Mouse (Mus musculus): Measurements from ENCODE around the gene Rnf166. TPM values are rescaled to one million over a fixed set of nuclear protein-coding genes. Genes with fewer than 3 reads are reported as not detected.

Rnf166 gene
- polyA plus RNA-seq, 1 experiment from 2014 or later = 37.9 TPM

DNA sequence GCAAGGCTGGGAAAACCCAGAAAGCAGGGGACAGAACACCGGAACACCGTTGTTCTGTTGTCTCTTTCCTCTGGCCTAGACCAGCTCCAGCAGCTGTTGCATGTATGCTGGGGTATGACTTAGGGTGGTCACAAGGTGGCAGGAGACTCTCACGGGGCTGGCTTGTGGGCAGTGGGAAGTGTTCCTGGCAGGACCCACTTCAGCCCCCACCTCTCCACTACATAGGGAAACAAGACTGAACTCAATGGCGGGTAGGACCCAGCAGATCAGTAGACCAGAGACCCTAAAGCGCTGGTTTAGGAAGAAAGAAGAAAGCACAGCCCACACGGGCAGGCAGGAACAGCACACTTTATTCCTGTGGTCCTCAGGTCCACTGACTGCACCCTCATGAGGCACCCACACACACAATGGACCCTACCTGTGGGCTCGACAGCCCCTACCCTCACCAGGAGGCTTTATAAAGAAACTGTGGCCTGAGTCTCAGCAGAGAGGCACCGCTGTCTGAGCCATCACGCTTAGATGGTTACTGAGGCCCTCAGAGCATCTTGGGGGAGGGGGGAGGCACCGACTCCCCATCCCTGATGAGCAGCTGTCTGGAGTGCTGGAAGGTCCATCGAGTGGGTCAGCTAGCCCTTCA is 42.5 kb downstream of the Rnf166 start:
- WGBS = 71% methylated on average over 10 of the region's 11 CpGs
- H3K27ac ChIP-seq (replicated peaks) = no peak overlapping the region
- H3K36me3 ChIP-seq = peaks cover 46% of the 10 kb centered on the region
- 0 out of 2 replicates have a peak, but pooled peaks have one; percentile 16 for ATAC-seq (ENCODE audit: low FRiP score, low read depth)
- 0 out of 2 replicates have a peak, but pooled peaks cover 2% of the 10 kb centered on the region for H3K27me3 ChIP-seq
- H3K4me3 ChIP-seq = no peak overlapping the region
- H3K9ac ChIP-seq = no peak overlapping the region
- H3K4me2 ChIP-seq = no peak overlapping the region
- H3K4me1 ChIP-seq (replicated peaks) = peaks cover 13% of the 10 kb centered on the region
- no peaks in the 10 kb centered on the region for H3K9me3 ChIP-seq

DNA sequence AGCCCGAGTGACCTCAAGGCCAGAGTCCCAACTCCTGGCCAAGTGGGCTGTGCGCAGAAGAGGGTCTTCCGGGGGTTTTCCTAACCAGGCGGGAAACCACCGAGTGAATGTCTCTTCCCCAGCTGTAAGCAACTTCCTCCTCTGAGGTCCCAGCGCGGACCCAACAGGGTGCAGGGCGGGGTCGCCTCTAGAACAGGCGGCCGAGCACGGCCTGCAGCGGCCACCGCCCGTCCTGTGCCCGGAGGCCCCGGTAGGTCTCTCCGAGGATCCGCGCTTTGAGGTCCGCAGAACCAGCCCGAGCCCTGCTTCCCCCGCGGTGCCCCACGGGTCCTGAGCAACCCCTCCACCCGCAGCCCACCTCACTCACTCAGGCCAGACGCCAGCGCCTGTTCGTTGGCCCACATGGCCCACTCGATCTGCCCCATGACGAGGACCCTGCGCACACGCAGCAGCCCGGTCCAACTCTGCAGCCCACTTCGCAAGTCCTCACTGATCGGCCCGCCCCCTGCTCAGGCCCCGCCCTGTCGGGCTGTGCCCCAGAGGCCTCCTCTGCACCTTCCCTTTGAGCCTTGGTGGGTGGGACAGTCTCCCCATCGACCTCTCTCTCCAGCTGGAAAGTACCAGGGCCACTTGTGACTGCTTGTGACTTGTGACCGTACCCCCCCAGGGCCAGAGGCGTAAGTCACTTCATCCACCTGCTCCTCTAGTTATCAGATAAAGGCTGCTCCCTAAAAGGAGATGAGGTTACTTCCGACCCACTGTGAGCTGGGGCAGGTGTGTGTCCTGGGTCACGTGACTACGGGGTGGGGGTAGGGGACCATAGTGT is 43.2 kb downstream of the Rnf166 start, which contains the start of gene Cyba:
Cyba (minus strand) TSS at position 488 of the 826 bp plus-strand sequence.
- 6% methylated on average over 45 of the region's 45 CpGs for WGBS
- Histone ChIP-seq H3K27me3 (0 out of 2 replicates have a peak, but pooled peaks cover 2% of the 10 kb centered on the region), H3K4me2 (peak within 1 kb of the TSS; percentile 58), H3K9ac (peak within 1 kb of the TSS; percentile 32; the same call in 1 of the 2 replicates), H3K36me3 (peaks cover 40% of the 10 kb centered on the region), H3K9me3 (no peaks in the 10 kb centered on the region), H3K27ac (replicated peaks) (0 out of 2 replicates have a peak within 1 kb of the TSS, but pooled peaks have one; percentile 36), H3K4me1 (replicated peaks) (peaks cover 13% of the 10 kb centered on the region), H3K4me3 (peak within 1 kb of the TSS; percentile 29)
- ATAC-seq (ENCODE audit: low FRiP score, low read depth) = peak; percentile 76; the same call in 1 of the 2 replicates

GRCm38 (mm10) chr8:122431694-122432442 is 44.0 kb downstream of the Rnf166 start:
- ATAC-seq (ENCODE audit: low FRiP score, low read depth) = no peak
- peak overlapping the region; percentile 58 for H3K4me2 ChIP-seq
- peak overlapping the region; percentile 32; the same call in 1 of the 2 replicates for H3K9ac ChIP-seq
- H3K9me3 ChIP-seq = no peaks in the 10 kb centered on the region
- peak overlapping the region; percentile 29 for H3K4me3 ChIP-seq
- H3K27me3 ChIP-seq = 0 out of 2 replicates have a peak, but pooled peaks cover 2% of the 10 kb centered on the region
- peaks cover 13% of the 10 kb centered on the region for H3K4me1 ChIP-seq (replicated peaks)
- WGBS = 39% methylated on average over 18 of the region's 18 CpGs
- no peak overlapping the region for H3K27ac ChIP-seq (replicated peaks)
- H3K36me3 ChIP-seq = peaks cover 32% of the 10 kb centered on the region

GRCm38 (mm10) chr8:122430646-122431045 is 45.2 kb downstream of the Rnf166 start:
- no peak for ATAC-seq (ENCODE audit: low FRiP score, low read depth)
- no peak overlapping the region for H3K4me2 ChIP-seq
- WGBS = 66% methylated on average over 3 of the region's 3 CpGs
- H3K36me3 ChIP-seq = peaks cover 21% of the 10 kb centered on the region
- H3K4me1 ChIP-seq (replicated peaks) = peaks cover 13% of the 10 kb centered on the region
- 0 out of 2 replicates have a peak, but pooled peaks cover 2% of the 10 kb centered on the region for H3K27me3 ChIP-seq
- no peak overlapping the region for H3K4me3 ChIP-seq
- H3K9me3 ChIP-seq = no peaks in the 10 kb centered on the region
- H3K9ac ChIP-seq = no peak overlapping the region
- no peak overlapping the region for H3K27ac ChIP-seq (replicated peaks)

GRCm38 (mm10) chr8:122430058-122430636 is 45.7 kb downstream of the Rnf166 start:
- ATAC-seq (ENCODE audit: low FRiP score, low read depth) = no peak
- Histone ChIP-seq H3K27ac (replicated peaks) (no peak overlapping the region), H3K9ac (no peak overlapping the region), H3K36me3 (peaks cover 16% of the 10 kb centered on the region), H3K4me3 (no peak overlapping the region), H3K27me3 (0 out of 2 replicates have a peak, but pooled peaks cover 2% of the 10 kb centered on the region), H3K4me1 (replicated peaks) (peaks cover 13% of the 10 kb centered on the region), H3K9me3 (no peaks in the 10 kb centered on the region), H3K4me2 (no peak overlapping the region)
- WGBS = 83% methylated on average over 10 of the region's 10 CpGs

DNA sequence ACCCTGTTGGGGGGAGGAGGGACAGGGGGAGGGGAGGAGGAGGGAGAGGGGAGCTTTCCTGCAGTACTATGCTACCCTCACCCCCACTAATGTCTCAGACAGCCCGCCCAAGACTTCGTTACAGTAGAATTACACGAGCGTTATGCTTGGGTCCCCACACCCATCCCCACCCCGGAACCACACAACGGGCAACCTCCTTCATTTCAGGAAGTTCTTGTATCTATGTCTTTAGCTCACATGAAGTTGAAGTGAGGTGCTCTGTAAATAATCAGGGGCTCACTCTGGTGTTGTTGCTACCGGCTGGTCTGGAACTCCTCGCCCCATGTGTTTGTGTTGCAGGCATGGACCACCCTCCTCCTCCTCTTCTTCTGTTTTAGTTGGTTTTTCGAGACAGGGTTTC is 47.7 kb downstream of the Rnf166 start:
- Histone ChIP-seq H3K4me1 (replicated peaks) (peaks cover 13% of the 10 kb centered on the region), H3K27ac (replicated peaks) (no peak overlapping the region), H3K27me3 (0 out of 2 replicates have a peak, but pooled peaks cover 2% of the 10 kb centered on the region), H3K36me3 (0 out of 2 replicates have a peak, but pooled peaks cover under 1% of the 10 kb centered on the region), H3K4me3 (no peak overlapping the region), H3K4me2 (no peak overlapping the region), H3K9me3 (no peaks in the 10 kb centered on the region), H3K9ac (no peak overlapping the region)
- WGBS = 92% methylated on average over 9 of the region's 9 CpGs
- no peak for ATAC-seq (ENCODE audit: low FRiP score, low read depth)

DNA sequence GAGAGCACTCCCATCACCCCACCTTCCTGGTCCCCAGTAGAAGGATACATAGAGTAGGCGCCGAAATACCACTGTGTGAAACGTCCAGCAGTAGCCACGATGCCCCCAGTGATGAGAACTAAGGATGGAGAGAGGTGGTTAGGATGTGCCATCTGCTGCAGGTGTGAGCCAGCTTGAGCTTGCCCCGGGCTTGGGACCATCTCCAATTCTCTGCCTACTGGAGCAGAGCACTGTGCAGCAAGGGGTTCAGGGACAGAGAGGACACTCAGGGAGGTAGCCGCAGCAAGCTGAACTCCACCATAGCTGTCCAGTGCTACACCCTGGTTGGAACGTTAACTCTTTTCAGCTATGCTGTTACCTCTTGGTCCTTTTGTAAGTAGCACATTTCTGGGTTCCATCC is 48.3 kb downstream of the Rnf166 start:
- H3K9ac ChIP-seq = no peak overlapping the region

GRCm38 (mm10) chr8:122426145-122426544 is 49.7 kb downstream of the Rnf166 start:
- no peak overlapping the region for H3K4me2 ChIP-seq
- 85% methylated on average over 9 of the region's 9 CpGs for WGBS
- no peak overlapping the region for H3K27ac ChIP-seq (replicated peaks)
- no peak for ATAC-seq (ENCODE audit: low FRiP score, low read depth)
- H3K27me3 ChIP-seq = no peaks in the 10 kb centered on the region
- no peaks in the 10 kb centered on the region for H3K4me1 ChIP-seq (replicated peaks)
- H3K9ac ChIP-seq = no peak overlapping the region
- no peaks in the 10 kb centered on the region for H3K36me3 ChIP-seq
- H3K9me3 ChIP-seq = no peaks in the 10 kb centered on the region
- no peak overlapping the region for H3K4me3 ChIP-seq

More for the DNA sequence above, 48.3 kb downstream of the Rnf166 start:
- ATAC-seq (ENCODE audit: low FRiP score, low read depth) = no peak
- no peaks in the 10 kb centered on the region for H3K36me3 ChIP-seq
- H3K4me3 ChIP-seq = no peak overlapping the region
- H3K4me1 ChIP-seq (replicated peaks) = peaks cover 8% of the 10 kb centered on the region
- H3K27me3 ChIP-seq = no peaks in the 10 kb centered on the region
- no peaks in the 10 kb centered on the region for H3K9me3 ChIP-seq
- H3K27ac ChIP-seq (replicated peaks) = no peak overlapping the region
- H3K4me2 ChIP-seq = no peak overlapping the region
- 82% methylated on average over 7 of the region's 7 CpGs for whole genome bisulfite sequencing

GRCm38 (mm10) chr8:122423659-122424058 is 52.2 kb downstream of the Rnf166 start:
- Histone ChIP-seq H3K27ac (replicated peaks) (no peak overlapping the region), H3K4me1 (replicated peaks) (no peaks in the 10 kb centered on the region), H3K4me3 (no peak overlapping the region), H3K4me2 (no peak overlapping the region), H3K27me3 (no peaks in the 10 kb centered on the region), H3K9me3 (no peaks in the 10 kb centered on the region), H3K36me3 (peaks cover 4% of the 10 kb centered on the region; the same call in 1 of the 2 replicates), H3K9ac (no peak overlapping the region)
- ATAC-seq (ENCODE audit: low FRiP score, low read depth) = no peak
- 60% methylated on average over 5 of the region's 5 CpGs for WGBS

DNA sequence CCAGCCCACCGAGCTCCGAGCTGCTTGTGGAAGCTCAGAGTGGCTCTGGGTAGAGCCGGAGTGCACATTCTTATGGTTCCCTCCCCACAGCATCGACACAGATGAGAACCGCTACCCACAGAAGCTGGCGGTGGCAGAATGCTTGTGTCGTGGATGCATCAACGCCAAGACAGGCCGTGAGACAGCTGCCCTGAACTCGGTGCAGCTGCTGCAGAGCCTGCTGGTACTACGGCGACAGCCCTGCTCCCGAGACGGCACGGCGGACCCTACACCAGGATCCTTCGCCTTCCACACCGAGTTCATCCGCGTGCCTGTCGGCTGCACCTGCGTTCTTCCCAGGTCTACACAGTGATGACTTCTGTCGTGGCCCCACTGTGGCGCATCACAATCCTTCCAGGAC is 52.6 kb downstream of the Rnf166 start:
- H3K9me3 ChIP-seq = no peaks in the 10 kb centered on the region
- H3K4me2 ChIP-seq = no peak overlapping the region
- H3K27me3 ChIP-seq = no peaks in the 10 kb centered on the region
- no peak overlapping the region for H3K9ac ChIP-seq
- WGBS = 85% methylated on average over 24 of the region's 24 CpGs
- no peak for ATAC-seq (ENCODE audit: low FRiP score, low read depth)
- H3K4me1 ChIP-seq (replicated peaks) = no peaks in the 10 kb centered on the region
- no peak overlapping the region for H3K4me3 ChIP-seq
- H3K27ac ChIP-seq (replicated peaks) = no peak overlapping the region
- peaks cover 9% of the 10 kb centered on the region; the same call in 1 of the 2 replicates for H3K36me3 ChIP-seq

DNA sequence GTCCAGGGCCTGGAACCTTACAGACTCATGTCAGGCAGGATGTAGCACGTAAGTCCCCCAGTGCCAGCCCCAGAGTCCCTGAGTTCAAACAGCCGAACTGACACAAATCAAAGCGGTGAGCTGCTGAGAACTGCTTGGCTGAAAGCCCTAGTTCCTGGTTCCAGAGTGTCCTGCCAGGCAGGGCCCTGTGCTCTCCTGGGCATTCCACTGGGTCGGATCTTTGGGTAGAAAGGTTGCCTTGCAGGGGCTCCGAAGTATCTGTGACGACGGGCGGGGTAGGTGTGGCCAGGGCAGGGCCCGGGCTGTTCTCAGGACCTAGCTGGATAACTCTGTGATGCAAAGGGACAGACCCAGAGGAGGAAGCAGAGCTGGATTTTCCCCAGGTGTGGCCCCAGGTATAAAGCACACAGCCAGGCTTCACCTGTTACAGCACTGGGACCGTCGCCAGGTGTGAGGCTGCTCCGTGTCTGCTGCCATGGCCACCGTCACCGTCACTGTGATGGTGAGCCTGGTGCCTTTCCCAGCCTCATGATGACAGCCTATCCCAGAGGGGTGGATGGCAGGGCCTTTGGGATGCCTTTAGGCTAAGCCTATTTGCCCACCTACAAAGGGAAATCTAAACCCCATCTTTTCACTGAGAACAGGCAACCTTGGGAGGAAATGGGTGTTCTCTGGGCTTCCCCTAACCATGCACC is 54.3 kb downstream of the Rnf166 start, which contains the start of gene Il17c:
Il17c (plus strand) TSS at position 645 of the 695 bp plus-strand sequence.
- ATAC-seq (ENCODE audit: low FRiP score, low read depth) = no peak
- no peak within 1 kb of the TSS for H3K4me3 ChIP-seq
- no peak within 1 kb of the TSS for H3K4me2 ChIP-seq
- peaks cover 19% of the 10 kb centered on the region for H3K36me3 ChIP-seq
- no peaks in the 10 kb centered on the region for H3K9me3 ChIP-seq
- no peaks in the 10 kb centered on the region for H3K4me1 ChIP-seq (replicated peaks)
- no peaks in the 10 kb centered on the region for H3K27me3 ChIP-seq
- WGBS = 83% methylated on average over 14 of the region's 14 CpGs
- H3K9ac ChIP-seq = no peak within 1 kb of the TSS
- no peak within 1 kb of the TSS for H3K27ac ChIP-seq (replicated peaks)

All from hindbrain, embryonic 15.5 days (tissue).